Mouse (Mus musculus) bone marrow macrophage, adult 2 months (primary cell): ENCODE results near the gene Igfbp5. TPM values are rescaled to one million over a fixed set of nuclear protein-coding genes. Genes with fewer than 3 reads are reported as not detected.

ENCODE experiments used
- H3K27ac ChIP-seq: 2 replicates; pipeline ENCODE4 v1.5.1; 2012; ENCODE audit warnings: low read depth, low read length; ENCODE audit not compliant: insufficient read depth
- H3K4me1 ChIP-seq: 2 replicates; pipeline ENCODE4 v1.6.1; 2012; ENCODE audit warnings: low read length; ENCODE audit not compliant: control insufficient read depth, insufficient read depth
- H3K4me3 ChIP-seq: 2 replicates; pipeline ENCODE4 v1.5.1; 2012; ENCODE audit warnings: mild to moderate bottlenecking, low read length, moderate library complexity; ENCODE audit not compliant: insufficient read depth
- CTCF ChIP-seq: IDR thresholded peaks from 2 replicates; pipeline ENCODE4 v1.5.1; 2012; ENCODE audit warnings: low read depth, mild to moderate bottlenecking, low read length, moderate library complexity
- POLR2A ChIP-seq: IDR thresholded peaks from 2 replicates; pipeline ENCODE4 v1.6.1; 2012; ENCODE audit warnings: mild to moderate bottlenecking, low read depth, low read length, borderline replicate concordance
- polyA plus RNA-seq: library from polyadenylated mRNA; stranded (reverse); fragments of >200 nt; gene quantifications from 2 replicates; pipeline ENCODE4 v1.2.4, GENCODE M21; 2012; ENCODE audit not compliant: missing spikeins, insufficient read depth, insufficient read length

Igfbp5 gene
- polyA plus RNA-seq, 1 experiment, result 0.12 TPM

- Histone ChIP-seq H3K4me3 (peak overlapping the region; percentile 49), H3K4me1 (0 out of 2 replicates have a peak, but pooled peaks cover 5% of the 10 kb centered on the region), H3K27ac (no peak overlapping the region)
Measured at GRCm38 (mm10) chr1:72869681-72870614, 4.7 kb downstream of the Igfbp5 start.

GRCm38 (mm10) chr1:72869275-72869674 lies 5.4 kb downstream of the Igfbp5 start:
- Histone ChIP-seq H3K27ac (no peak overlapping the region), H3K4me1 (0 out of 2 replicates have a peak, but pooled peaks cover 5% of the 10 kb centered on the region), H3K4me3 (no peak overlapping the region)
- TF ChIP-seq POLR2A, result no peak
- TF ChIP-seq CTCF, result no peak

More at GRCm38 (mm10) chr1:72869681-72870614, 4.7 kb downstream of the Igfbp5 start:
- TF ChIP-seq CTCF (no peak), POLR2A (no peak)

GRCm38 (mm10) chr1:72868429-72869215 lies 6.1 kb downstream of the Igfbp5 start:
- Histone ChIP-seq H3K4me1 (0 out of 2 replicates have a peak, but pooled peaks cover 5% of the 10 kb centered on the region), H3K27ac (no peak overlapping the region)
- TF ChIP-seq CTCF (no peak), POLR2A (no peak)

GRCm38 (mm10) chr1:72867346-72867745 lies 7.3 kb downstream of the Igfbp5 start:
- 0 out of 2 replicates have a peak, but pooled peaks cover 5% of the 10 kb centered on the region for H3K4me1 ChIP-seq
- H3K4me3 ChIP-seq, result no peak overlapping the region
- no peak overlapping the region for H3K27ac ChIP-seq
- no peak for TF ChIP-seq CTCF
- TF ChIP-seq POLR2A, result no peak

More at GRCm38 (mm10) chr1:72868429-72869215, 6.1 kb downstream of the Igfbp5 start:
- no peak overlapping the region for H3K4me3 ChIP-seq

- TF ChIP-seq POLR2A (no peak), CTCF (no peak)
- Histone ChIP-seq H3K27ac (no peak overlapping the region), H3K4me3 (no peak overlapping the region), H3K4me1 (0 out of 2 replicates have a peak, but pooled peaks cover 5% of the 10 kb centered on the region)
Measured at GRCm38 (mm10) chr1:72866417-72866816, 8.3 kb downstream of the Igfbp5 start.

GRCm38 (mm10) chr1:72865900-72866299 lies 8.8 kb downstream of the Igfbp5 start:
- H3K4me1 ChIP-seq, result 0 out of 2 replicates have a peak, but pooled peaks cover 5% of the 10 kb centered on the region
- H3K4me3 ChIP-seq, result no peak overlapping the region
- TF ChIP-seq POLR2A (no peak), CTCF (peak; percentile 89)

GRCm38 (mm10) chr1:72864272-72864671 lies 10.4 kb downstream of the Igfbp5 start:
- TF ChIP-seq CTCF (no peak), POLR2A (no peak)

More at GRCm38 (mm10) chr1:72865900-72866299, 8.8 kb downstream of the Igfbp5 start:
- no peak overlapping the region for H3K27ac ChIP-seq

GRCm38 (mm10) chr1:72863692-72864091 lies 11.0 kb downstream of the Igfbp5 start:
- no peak overlapping the region for H3K27ac ChIP-seq
- no peaks in the 10 kb centered on the region for H3K4me1 ChIP-seq

More at GRCm38 (mm10) chr1:72864272-72864671, 10.4 kb downstream of the Igfbp5 start:
- H3K27ac ChIP-seq, result no peak overlapping the region
- H3K4me1 ChIP-seq, result no peaks in the 10 kb centered on the region
- no peak overlapping the region for H3K4me3 ChIP-seq

GRCm38 (mm10) chr1:72862248-72862647 lies 12.4 kb downstream of the Igfbp5 start:
- no peak overlapping the region for H3K4me3 ChIP-seq
- no peak overlapping the region for H3K27ac ChIP-seq
- H3K4me1 ChIP-seq, result no peaks in the 10 kb centered on the region
- TF ChIP-seq POLR2A, result no peak
- TF ChIP-seq CTCF, result no peak

More at GRCm38 (mm10) chr1:72863692-72864091, 11.0 kb downstream of the Igfbp5 start:
- no peak overlapping the region for H3K4me3 ChIP-seq
- TF ChIP-seq CTCF, result no peak
- no peak for TF ChIP-seq POLR2A

- TF ChIP-seq CTCF (no peak), POLR2A (no peak)
- Histone ChIP-seq H3K27ac (no peak overlapping the region), H3K4me1 (no peaks in the 10 kb centered on the region), H3K4me3 (no peak overlapping the region)
Measured at GRCm38 (mm10) chr1:72861702-72862101, 13.0 kb downstream of the Igfbp5 start.
